Mouse (Mus musculus) thymus, postnatal 0 days (tissue): ENCODE results near the gene Hmgn3. TPM values are rescaled to one million over a fixed set of nuclear protein-coding genes. Genes with fewer than 3 reads are reported as not detected.
"Not testable (repeated sequence)": the region's sequence is repeated elsewhere in the genome, so short reads cannot be mapped to it uniquely, and the experiment has no call there.

Source experiments
- DNase-seq: peaks from one replicate; pipeline ENCODE4 v3.0.0-alpha.2; 2015; ENCODE audit warnings: low spot score
- polyA plus RNA-seq: library from polyadenylated mRNA; unstranded; fragments of >200 nt; fragmentation: Nextera tagmentation; extraction: Ambion mirVana; gene quantifications from 2 replicates; pipeline ENCODE4 v1.2.1, GENCODE M21; 2015

Hmgn3 gene
- 17.2 and 17.6 TPM in 2 replicates for polyA plus RNA-seq

GRCm38 (mm10) chr9:83146446-83147188, at the start of gene Hmgn3:
Gene Hmgn3, minus strand, starts transcription at chr9:83146685.
- peak; percentile 57 for DNase-seq

DNA sequence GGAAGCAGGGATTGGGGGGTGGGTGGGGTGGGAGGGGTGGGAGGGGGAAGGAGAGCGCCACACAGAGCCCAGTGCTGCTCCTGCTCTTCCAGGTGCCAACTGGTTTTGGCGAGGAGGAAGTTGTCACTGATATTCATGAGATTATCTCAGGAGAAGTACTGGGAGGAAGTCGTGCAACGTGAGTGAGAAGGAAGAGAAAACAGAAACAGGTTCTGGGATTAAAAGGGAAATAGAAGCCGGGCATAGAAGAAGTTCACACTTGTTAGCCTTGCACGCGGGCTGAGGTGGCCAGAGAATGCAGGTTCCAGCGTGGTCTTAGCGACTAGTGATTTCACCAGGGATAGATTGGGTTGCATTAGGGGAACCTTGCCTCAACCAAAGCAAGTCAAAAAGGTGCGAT, 49.3 kb upstream of the Hmgn3 start:
- no peak for DNase-seq

- no peak for DNase-seq
These were observed 48.5 kb upstream of the Hmgn3 start for GRCm38 (mm10) chr9:83195007-83195406.

- DNase-seq, result no peak
These were observed 41.3 kb upstream of the Hmgn3 start for GRCm38 (mm10) chr9:83187752-83188151.

- no peak for DNase-seq
These were observed 667 bp downstream of the Hmgn3 start for GRCm38 (mm10) chr9:83145591-83146445.

DNA sequence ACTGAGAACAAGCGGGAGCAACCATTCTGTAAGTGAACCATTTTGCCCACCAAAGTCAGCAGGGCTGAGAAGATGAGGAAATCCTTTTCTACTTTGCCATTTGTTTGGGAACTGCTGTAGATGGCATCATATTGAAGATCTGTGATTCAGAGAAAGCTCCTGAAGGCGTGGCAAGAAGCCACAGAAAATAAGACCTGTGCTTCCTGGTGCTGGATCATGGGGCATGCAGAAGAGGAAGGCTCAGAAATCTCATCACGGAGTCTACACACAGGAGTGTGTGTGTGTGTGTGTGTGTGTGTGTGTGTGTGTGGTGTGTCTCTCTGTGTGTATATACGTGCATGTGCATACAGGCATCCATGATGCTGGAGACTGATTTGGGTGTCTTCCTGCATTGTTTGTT, 16.7 kb downstream of the Hmgn3 start:
- no peak for DNase-seq

- DNase-seq, result no peak
These were observed 18.6 kb downstream of the Hmgn3 start for GRCm38 (mm10) chr9:83127840-83128239.

DNA sequence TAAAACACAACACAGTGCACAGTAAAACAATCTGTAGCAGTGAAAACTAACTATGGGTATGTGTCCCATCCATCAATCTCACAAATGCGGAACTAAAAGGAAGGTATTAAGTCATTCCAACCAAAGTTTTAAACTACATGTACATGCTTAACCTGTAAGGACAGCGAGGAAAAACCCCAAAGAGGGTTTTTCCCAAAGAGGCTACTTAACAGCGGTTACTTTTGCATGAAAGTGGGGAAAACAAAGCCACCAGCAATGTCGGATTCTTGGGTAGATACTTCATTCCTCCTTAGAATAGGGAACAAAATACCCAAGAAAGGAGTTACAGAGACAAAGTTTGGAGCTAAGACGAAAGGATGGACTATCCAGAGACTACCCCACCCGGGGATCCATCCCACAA, 20.0 kb downstream of the Hmgn3 start:
- DNase-seq, result not testable (repeated sequence)

DNA sequence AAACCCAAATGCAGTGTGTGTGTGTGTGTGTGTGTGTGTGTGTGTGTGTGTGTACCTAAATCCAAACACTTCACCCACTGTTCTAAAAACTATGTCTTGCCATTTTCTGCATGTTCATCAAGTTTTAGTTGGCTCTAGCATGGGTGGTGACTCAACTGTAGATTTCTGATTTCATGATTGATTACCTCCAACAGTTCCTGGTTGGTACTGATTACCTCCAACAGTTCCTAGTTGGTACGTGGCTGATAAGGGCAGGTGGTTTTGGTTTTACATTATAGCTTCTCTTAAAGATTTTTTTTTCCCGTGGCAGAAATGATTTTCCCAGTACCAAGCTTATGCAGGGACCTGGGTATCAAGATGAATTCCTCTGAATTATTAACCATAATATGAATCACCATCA, 27.3 kb downstream of the Hmgn3 start:
- no peak for DNase-seq

DNA sequence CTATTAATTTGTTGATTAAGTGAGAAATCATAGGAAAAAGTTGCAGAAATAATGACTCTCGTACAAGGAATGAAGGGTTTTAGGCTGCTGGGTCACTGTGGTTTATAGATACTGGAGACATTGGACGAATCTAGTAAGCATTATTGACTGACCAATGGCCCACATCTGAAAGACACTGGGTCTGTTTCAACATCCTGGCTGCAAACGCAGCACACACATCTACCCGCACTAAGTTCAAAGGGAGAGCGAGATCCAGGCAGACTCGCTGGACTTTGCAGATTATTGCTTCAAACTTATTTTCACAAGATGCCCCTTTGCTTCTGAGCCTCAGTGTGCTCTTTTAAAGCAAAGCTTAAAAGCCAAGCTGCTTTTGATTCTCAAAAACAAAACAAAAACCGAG, 29.0 kb downstream of the Hmgn3 start:
- no peak for DNase-seq

DNA sequence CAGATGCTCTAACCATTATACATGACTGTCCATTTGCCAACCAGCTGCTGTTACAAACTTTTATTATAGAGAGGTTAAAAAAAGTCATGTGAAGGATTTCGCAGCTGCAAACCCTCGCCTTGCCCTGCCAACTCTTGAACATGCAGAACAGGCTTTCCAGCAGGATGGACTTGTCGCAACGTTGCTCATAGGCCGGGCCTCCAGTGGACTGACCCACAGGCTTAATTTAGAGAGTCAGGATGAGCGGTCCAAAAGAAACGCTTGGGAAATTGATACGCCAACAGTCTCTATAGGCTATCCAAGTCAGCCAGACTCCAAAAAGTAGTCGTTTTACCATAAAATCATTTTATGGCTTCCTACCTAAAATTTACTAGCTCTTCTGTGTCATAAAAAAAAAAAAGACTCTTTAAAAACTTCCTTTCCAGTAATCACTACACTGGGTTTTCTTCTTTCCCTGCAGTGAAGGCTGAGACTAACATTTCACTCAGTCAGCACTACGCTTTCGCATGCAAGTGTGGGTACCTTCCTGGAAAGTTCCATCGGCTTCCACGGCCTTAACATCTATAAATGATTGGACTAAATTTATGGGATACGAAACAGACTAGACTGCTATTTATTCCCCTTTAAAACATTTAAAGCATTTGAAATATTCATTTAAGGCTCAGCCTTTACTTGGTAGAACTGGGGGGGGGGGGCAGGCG, 29.6 kb downstream of the Hmgn3 start:
- no peak for DNase-seq

- DNase-seq, result no peak
These were observed 30.8 kb downstream of the Hmgn3 start for GRCm38 (mm10) chr9:83115676-83116075.

DNA sequence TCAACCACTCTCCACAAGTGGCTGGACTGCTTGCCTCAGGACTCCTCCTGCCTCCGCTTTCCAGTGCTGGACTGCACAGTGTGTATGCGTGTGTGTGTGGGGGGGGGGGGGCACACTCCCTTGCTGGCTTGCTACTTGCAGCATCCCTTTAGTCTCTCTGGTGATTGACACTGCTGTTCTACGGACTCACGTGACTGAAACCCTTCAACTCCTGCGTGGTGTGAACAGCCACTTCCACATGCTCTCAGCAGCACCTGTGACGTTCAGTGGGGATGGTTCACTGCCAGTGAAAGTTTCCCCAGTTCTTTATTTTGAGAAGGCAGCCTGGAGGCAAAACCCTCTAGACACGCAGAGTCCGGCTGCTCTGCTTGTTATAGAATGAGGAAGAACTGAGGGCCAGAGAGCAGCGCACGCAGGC, 32.7 kb downstream of the Hmgn3 start:
- no peak for DNase-seq

DNA sequence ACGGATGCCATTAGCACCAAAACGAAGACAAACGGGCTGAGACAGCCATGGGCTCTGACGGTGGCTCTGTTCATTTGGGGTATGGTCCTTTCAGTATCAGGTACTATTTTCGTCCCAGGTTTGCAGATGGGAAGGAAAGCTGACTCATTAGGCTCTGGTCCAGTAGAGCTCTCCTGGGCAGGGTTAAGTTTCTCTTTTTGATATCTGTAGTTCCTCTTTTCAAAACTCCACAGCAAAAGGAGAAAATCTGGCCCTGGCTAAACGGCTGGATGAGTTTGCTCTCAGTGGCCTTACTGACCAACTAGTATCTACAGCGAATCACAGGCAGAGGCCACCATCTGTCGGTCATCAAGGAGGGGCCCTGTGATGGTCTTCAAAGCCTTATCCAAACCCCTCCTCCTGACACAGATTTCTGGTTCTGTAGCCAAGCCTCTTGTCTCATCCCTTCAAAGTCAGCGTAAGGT, 34.1 kb downstream of the Hmgn3 start:
- DNase-seq, result no peak

DNA sequence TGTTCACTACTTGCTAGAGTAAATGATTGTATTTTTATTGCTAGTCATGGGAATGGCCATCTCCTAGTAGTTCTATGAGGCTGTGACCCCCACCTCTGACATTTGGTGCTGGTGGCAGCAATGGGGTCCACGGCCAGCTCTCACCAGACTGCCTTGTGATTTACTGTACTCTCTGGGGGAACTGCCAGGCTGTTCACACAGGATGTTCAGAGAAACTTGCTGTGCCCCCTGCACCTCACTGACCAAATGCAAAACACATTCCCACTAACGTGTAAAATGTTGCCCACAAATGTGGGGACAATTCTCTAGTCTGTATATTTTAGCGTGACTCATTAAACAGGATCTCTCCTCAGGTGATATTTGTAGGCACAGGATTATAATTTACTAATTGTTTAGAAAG, 34.7 kb downstream of the Hmgn3 start:
- DNase-seq, result no peak

DNA sequence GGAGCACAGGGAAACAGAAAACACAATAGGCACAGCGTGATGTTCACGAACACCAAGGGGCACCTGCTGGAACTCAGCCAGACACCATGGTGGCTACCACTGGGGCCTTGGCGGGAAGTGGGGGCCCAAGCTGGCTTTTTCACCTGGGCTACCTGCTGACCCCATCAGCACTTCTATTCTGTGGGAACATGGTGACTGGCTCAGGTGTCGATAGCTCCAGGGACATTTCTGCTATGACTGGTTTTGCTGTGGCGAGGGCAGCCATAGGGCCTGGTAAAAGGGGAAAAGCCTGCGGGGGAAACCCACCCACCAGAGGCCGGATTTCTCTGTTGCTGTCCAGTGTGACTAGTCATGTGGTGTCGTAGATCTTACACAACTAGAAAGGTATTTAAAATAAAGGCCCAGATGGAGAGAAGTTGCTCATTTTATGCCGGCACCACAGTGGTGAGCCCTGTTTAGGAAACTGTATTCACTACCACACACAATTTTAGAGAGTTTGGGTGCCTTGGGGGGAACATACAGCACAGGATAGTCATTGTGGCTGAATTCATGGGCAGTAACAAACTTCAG, 35.3 kb downstream of the Hmgn3 start:
- DNase-seq, result no peak

- no peak for DNase-seq
These were observed 35.9 kb downstream of the Hmgn3 start for GRCm38 (mm10) chr9:83110406-83111116.

GRCm38 (mm10) chr9:83109705-83110104, 36.8 kb downstream of the Hmgn3 start:
- no peak for DNase-seq

DNA sequence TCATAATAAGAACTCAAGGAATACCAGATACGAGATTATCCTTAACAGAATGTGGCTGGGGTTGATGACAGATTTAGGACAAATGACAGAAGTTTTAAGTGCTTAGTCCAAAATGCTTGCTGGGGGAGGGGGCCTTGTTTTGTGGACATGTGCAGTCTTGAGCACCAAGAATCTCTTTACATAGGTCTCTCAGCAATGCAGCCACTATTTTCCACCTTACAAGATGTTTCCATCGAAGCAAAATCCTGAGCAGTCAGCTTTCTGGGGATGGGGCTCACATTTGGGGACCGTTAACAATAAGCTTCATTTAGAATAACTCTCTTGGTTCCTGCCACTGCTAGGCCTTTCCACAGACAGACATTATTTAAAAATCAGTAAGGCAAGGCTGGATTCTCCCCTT, 37.7 kb downstream of the Hmgn3 start:
- DNase-seq, result no peak

DNA sequence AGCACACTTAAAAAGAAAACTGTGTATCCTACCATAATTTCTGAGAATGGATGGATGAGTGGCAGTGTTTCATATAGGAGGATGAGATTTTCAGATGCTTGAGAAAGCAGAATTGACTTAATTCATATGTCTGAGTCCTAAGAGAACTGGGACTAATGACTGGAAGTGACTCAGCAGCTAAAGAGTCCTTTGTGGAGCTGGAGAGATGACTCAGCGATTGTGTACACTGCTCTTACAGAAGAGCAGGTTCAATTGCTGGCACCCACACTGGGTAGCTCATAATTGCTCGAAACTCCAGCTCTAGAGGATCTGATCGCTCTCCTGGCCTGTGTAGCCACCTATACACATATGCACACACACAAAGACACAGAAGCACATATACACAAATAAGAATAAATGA, 42.7 kb downstream of the Hmgn3 start:
- no peak for DNase-seq

- no peak for DNase-seq
These were observed 44.8 kb downstream of the Hmgn3 start for GRCm38 (mm10) chr9:83101691-83102090.
